Mouse (Mus musculus) CH12.LX (cell line): ENCODE measurements around the gene BC004004. TPM values are rescaled to one million over a fixed set of nuclear protein-coding genes. Genes with fewer than 3 reads are reported as not detected.

Experiments
- DNase-seq: peaks from one replicate; pipeline ENCODE4 v3.0.0-alpha.2; 2013; ENCODE audit errors: extremely low read depth
- H3K27ac ChIP-seq: 2 replicates; pipeline ENCODE4 v1.5.1; 2012; ENCODE audit warnings: low read depth, mild to moderate bottlenecking, control low read depth, moderate library complexity; ENCODE audit not compliant: insufficient read depth
- H3K27me3 ChIP-seq: replicated peaks from 2 replicates; pipeline ENCODE3; 2012; ENCODE audit warnings: inconsistent platforms
- H3K36me3 ChIP-seq, 2 experiments: replicated peaks in 1 of 2; 2 replicates each; pipeline versions ENCODE3 to v1.6.1; 2012; ENCODE audit warnings: inconsistent platforms in 1 of 2, low read length in 1 of 2, mild to moderate bottlenecking in 1 of 2, mixed read lengths in 1 of 2, moderate library complexity in 1 of 2; ENCODE audit not compliant: control insufficient read depth in 1 of 2, insufficient read depth in 1 of 2
- H3K4me1 ChIP-seq, 2 experiments: 2 replicates each; pipeline ENCODE4 v1.6.1; 2012; ENCODE audit warnings: inconsistent platforms in 1 of 2, moderate library complexity in 1 of 2; ENCODE audit not compliant: insufficient read depth in 2 of 2, control insufficient read depth in 1 of 2
- H3K4me2 ChIP-seq: 2 replicates; pipeline ENCODE4 v1.6.1; 2012; ENCODE audit warnings: low read depth, mild to moderate bottlenecking, control low read depth; ENCODE audit not compliant: poor library complexity, insufficient read depth, severe bottlenecking
- H3K4me3 ChIP-seq, 3 experiments: fragments of 150-350 bp in 1 of 3; sonication (generic) in 1 of 3; replicated peaks in 1 of 3; 2 replicates each; pipeline versions ENCODE3 to v1.5.1; 2011 to 2012; ENCODE audit warnings: low read depth in 2 of 3, low read length in 2 of 3, mild to moderate bottlenecking in 2 of 3, moderate library complexity in 2 of 3, control low read depth in 1 of 3, improper control_type of control experiment in 1 of 3, inconsistent platforms in 1 of 3, mixed read lengths in 1 of 3; ENCODE audit not compliant: poor library complexity in 1 of 3
- H3K79me2 ChIP-seq: replicated peaks from 2 replicates; pipeline ENCODE4 v1.6.1; 2012; ENCODE audit warnings: mild to moderate bottlenecking, moderate library complexity; ENCODE audit not compliant: control insufficient read depth, poor library complexity, insufficient read depth, severe bottlenecking; ENCODE audit errors: extremely low read depth
- H3K9ac ChIP-seq: 2 replicates; pipeline ENCODE4 v1.6.1; 2012; ENCODE audit warnings: low read depth, mild to moderate bottlenecking, control low read depth, moderate library complexity; ENCODE audit not compliant: insufficient read depth
- H3K9me3 ChIP-seq: replicated peaks from 2 replicates; pipeline ENCODE3; 2012; ENCODE audit warnings: low read length, inconsistent platforms, mixed read lengths
- BHLHE40 ChIP-seq: IDR thresholded peaks from 2 replicates; pipeline ENCODE4 v1.6.1; 2011; ENCODE audit warnings: mild to moderate bottlenecking, low read depth, low read length, improper control_type of control experiment
- CTCF ChIP-seq, 2 experiments: IDR thresholded peaks in 1 of 2; conservative IDR thresholded peaks in 1 of 2; 2 replicates each; pipeline ENCODE4 v1.5.1; 2011 to 2012; ENCODE audit warnings: low read depth in 2 of 2, low read length in 2 of 2, improper control_type of control experiment in 1 of 2, inconsistent platforms in 1 of 2, mild to moderate bottlenecking in 1 of 2, moderate library complexity in 1 of 2
- ELF1 ChIP-seq: IDR thresholded peaks from 2 replicates; pipeline ENCODE4 v1.6.1; 2014; ENCODE audit warnings: low read depth, mild to moderate bottlenecking, inconsistent platforms, low read length, improper control_type of control experiment
- EP300 ChIP-seq: IDR thresholded peaks from 2 replicates; pipeline ENCODE4 v1.6.1; 2011; ENCODE audit warnings: low read length, improper control_type of control experiment
- GABPA ChIP-seq: IDR thresholded peaks from 2 replicates; pipeline ENCODE4 v1.6.1; 2012; ENCODE audit warnings: low read depth, low read length, improper control_type of control experiment, inconsistent platforms; ENCODE audit not compliant: insufficient replicate concordance
- IRF4 ChIP-seq: IDR thresholded peaks from 2 replicates; pipeline ENCODE4 v1.6.1; 2014; ENCODE audit warnings: low read depth, mild to moderate bottlenecking, inconsistent platforms, low read length, improper control_type of control experiment
- JUN ChIP-seq: IDR thresholded peaks from 2 replicates; pipeline ENCODE4 v1.6.1; 2011; ENCODE audit warnings: low read depth, mild to moderate bottlenecking, low read length, improper control_type of control experiment, moderate library complexity; ENCODE audit not compliant: insufficient read depth
- POLR2A ChIP-seq: IDR thresholded peaks from 2 replicates; pipeline ENCODE4 v1.6.1; 2011; ENCODE audit warnings: low read depth, mild to moderate bottlenecking, improper control_type of control experiment, low read length
- POLR2AphosphoS2 ChIP-seq: IDR thresholded peaks from 2 replicates; pipeline ENCODE4 v1.6.1; 2011; ENCODE audit warnings: low read depth, low read length, improper control_type of control experiment
- RAD21 ChIP-seq: IDR thresholded peaks from 2 replicates; pipeline ENCODE4 v1.6.1; 2011; ENCODE audit warnings: low read depth, mild to moderate bottlenecking, low read length, improper control_type of control experiment, moderate library complexity
- RCOR1 ChIP-seq: conservative IDR thresholded peaks from 2 replicates; pipeline ENCODE4 v1.6.1; 2012; ENCODE audit warnings: low read depth, mild to moderate bottlenecking, inconsistent platforms, low read length, improper control_type of control experiment
- SIN3A ChIP-seq: IDR thresholded peaks from 2 replicates; pipeline ENCODE4 v1.6.1; 2012; ENCODE audit warnings: low read length, improper control_type of control experiment, inconsistent platforms
- TBP ChIP-seq: conservative IDR thresholded peaks from 2 replicates; pipeline ENCODE4 v1.6.1; 2011; ENCODE audit warnings: low read depth, low read length, improper control_type of control experiment
- TCF12 ChIP-seq: IDR thresholded peaks from 2 replicates; pipeline ENCODE4 v1.6.1; 2014; ENCODE audit warnings: low read depth, mild to moderate bottlenecking, inconsistent platforms, low read length, improper control_type of control experiment
- UBTF ChIP-seq: IDR thresholded peaks from 2 replicates; pipeline ENCODE4 v1.6.1; 2012; ENCODE audit warnings: low read depth, mild to moderate bottlenecking, inconsistent platforms, low read length, improper control_type of control experiment, moderate library complexity
- USF1 ChIP-seq: IDR thresholded peaks from 2 replicates; pipeline ENCODE4 v1.6.1; 2014; ENCODE audit warnings: low read depth, mild to moderate bottlenecking, inconsistent platforms, low read length, improper control_type of control experiment
- ZNF384 ChIP-seq: IDR thresholded peaks from 2 replicates; pipeline ENCODE4 v1.6.1; 2012; ENCODE audit warnings: low read depth, low read length, improper control_type of control experiment, inconsistent platforms
- dilution Hi-C: fragments of 300-500 bp; cut with MboI; formaldehyde crosslinking; loops from 2 replicates; pipeline ENCODE4 v1.14.3; 2020; ENCODE audit warnings: low sequenced_read_pairs; ENCODE audit not compliant: extremely low pct_unique_long_range_greater_than_20kb, extremely low pct_ligation_motif_present
- in situ Hi-C: fragments of 300-500 bp; cut with MboI; formaldehyde crosslinking; loops from 3 replicates; pipeline ENCODE4 v1.14.3; 2019; ENCODE audit warnings: low sequenced_read_pairs, low pct_ligation_motif_present, low pct_unique_long_range_greater_than_20kb, mixed read lengths
- polyA plus RNA-seq: library from polyadenylated mRNA; unstranded; fragments of >175 nt; gene quantifications from 2 replicates; pipeline ENCODE4 v1.2.1, GENCODE M21; 2012; ENCODE audit warnings: low read depth; ENCODE audit not compliant: insufficient read length
- total RNA-seq, 2 experiments: library from RNA; depleted of rRNA; stranded (reverse); fragments of 300-350 nt in 1 of 2; fragments of >200 nt in 1 of 2; gene quantifications; 2 replicates each; pipeline ENCODE4 v1.2.3; 2012 to 2014

Gene BC004004
- total and polyA plus RNA-seq, 3 experiments = 67.9 to 89.1 (median 75.1) TPM

DNA sequence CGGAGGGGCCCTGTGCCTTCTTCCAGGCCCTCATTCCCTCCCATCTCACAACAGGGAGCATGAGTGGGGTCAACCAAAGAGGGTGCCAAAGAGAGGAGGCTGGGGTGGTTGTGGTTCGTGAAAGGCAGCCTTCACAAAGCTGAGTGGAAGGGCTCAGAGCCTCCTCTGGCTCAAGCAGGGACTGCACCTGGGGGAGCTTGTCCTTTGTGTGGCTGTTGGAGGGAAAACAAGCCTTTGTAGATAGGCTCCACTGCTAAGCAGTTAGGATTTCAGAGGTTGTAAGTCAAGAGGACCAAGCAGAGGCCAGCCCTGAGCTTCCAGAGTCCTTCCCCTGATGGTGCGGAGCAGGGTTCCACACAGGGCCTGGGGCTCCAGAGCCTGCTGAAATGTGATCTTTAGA lies 34.5 kb downstream of the BC004004 start:
- Histone ChIP-seq H3K79me2 (no peaks in the 10 kb centered on the region), H3K9ac (no peak overlapping the region), H3K4me1 (peaks cover 6 to 49% of the 10 kb centered on the region in 2 experiments; a peak in 3 of 4 replicates), H3K36me3 (peaks cover 28 to 48% of the 10 kb centered on the region in 2 experiments), H3K4me3 (no peak overlapping the region), H3K27me3 (no peaks in the 10 kb centered on the region), H3K4me2 (no peak overlapping the region), H3K27ac (no peak overlapping the region)
- in situ Hi-C loops = no loop called here
- DNase-seq = peak; percentile 37
- dilution Hi-C loops = no loop called here
- TF ChIP-seq CTCF (conservative IDR thresholded peaks at IDR 0.05 in 1 of 2, IDR thresholded peaks at IDR 0.05 in 1 of 2; ENCODE audit: low read depth in 2 of 2, low read length in 2 of 2) (peak; percentile 9 to 36; a peak in 2 of 4 replicates), USF1 (no peak)
- TF ChIP-seq, all 38 proteins: peak for 1
- H3K9me3 ChIP-seq = peaks cover 4% of the 10 kb centered on the region

DNA sequence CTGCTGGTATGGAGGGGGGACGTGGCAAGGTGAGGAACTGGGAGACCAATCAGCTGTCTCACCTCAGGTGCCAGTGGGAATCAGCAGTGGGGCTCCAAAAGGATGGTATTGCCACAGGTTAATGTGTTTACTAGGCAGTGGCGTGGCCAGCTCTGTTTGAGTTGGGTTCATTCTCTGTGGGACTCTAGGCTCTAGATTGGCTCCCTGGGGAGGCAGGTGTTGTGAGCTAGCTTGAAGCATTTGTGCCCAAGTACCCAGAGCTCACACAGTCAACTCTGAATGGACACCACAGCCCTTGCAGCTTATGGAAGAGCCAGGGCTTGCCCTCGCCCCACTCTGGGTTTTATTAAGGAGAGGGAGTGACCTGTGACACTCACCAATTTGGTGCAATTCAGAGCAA lies 35.3 kb downstream of the BC004004 start:
- no peaks in the 10 kb centered on the region for H3K27me3 ChIP-seq
- H3K9me3 ChIP-seq = peaks cover 4% of the 10 kb centered on the region
- DNase-seq = peak; percentile 43
- H3K4me2 ChIP-seq = no peak overlapping the region
- dilution Hi-C loops (no loop called here), in situ Hi-C loops (no loop called here)
- peaks cover 23 to 41% of the 10 kb centered on the region in 2 experiments for H3K36me3 ChIP-seq
- H3K79me2 ChIP-seq = no peaks in the 10 kb centered on the region
- peaks cover 6 to 49% of the 10 kb centered on the region in 2 experiments; a peak in 3 of 4 replicates for H3K4me1 ChIP-seq
- no peak overlapping the region for H3K9ac ChIP-seq
- H3K4me3 ChIP-seq = no peak overlapping the region
- H3K27ac ChIP-seq = no peak overlapping the region
- TF ChIP-seq UBTF (no peak), SIN3A (no peak), USF1 (no peak), BHLHE40 (no peak), EP300 (no peak), TCF12 (no peak), IRF4 (no peak), RCOR1 (no peak), ELF1 (no peak), POLR2AphosphoS2 (no peak), GABPA (no peak), POLR2A (no peak), JUN (no peak), TBP (no peak), ZNF384 (no peak), RAD21 (no peak), CTCF (conservative IDR thresholded peaks at IDR 0.05 in 1 of 2, IDR thresholded peaks at IDR 0.05 in 1 of 2; ENCODE audit: low read depth in 2 of 2, low read length in 2 of 2) (no peak)
